Mouse (Mus musculus): Measurements from ENCODE around the gene Tmem37. TPM values are rescaled to one million over a fixed set of nuclear protein-coding genes. Genes with fewer than 3 reads are reported as not detected.

Gene Tmem37
- polyA plus RNA-seq, 1 experiment from 2014 or later, result 83.5 TPM

DNA sequence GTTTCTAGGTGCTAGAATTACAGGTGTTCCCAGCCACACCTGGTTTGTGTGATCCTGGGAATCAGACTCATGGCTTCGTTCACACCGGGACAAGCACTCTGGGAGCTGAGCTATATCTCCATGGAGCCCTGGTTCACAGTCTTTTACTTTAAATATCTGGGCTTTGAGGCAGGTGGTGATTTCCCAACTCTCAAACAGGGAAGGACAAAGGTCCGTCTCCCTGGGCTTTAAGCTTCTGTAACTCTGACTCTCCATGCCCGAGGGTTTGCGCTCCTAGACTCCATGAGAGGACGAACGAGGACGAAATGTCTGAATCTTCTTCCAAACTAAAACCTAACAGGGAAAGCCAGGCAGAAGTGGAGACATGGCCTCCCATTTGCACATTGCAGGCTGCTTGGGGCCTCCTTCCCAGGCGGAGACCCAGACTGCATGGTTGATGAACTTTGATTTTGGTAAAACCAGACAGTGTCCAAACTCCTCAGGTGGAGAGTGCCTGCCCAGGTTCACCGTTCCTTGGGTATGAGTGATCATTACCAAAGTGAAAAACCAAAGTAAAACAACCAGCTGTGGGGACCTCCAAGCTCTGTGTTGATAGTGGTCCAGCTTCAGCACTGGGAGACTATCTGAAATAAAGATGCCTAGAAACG lies 9.7 kb downstream of the Tmem37 start:
- H3K27ac ChIP-seq (ENCODE audit: low read length), result no peak overlapping the region
- no peaks in the 10 kb centered on the region for H3K9me3 ChIP-seq (ENCODE audit: low read length)
- no peak overlapping the region for H3K4me2 ChIP-seq (replicated peaks; ENCODE audit: low read depth, low read length)
- H3K36me3 ChIP-seq (ENCODE audit: insufficient read depth, low read length), result peaks cover 5% of the 10 kb centered on the region; the same call in 1 of the 2 replicates
- peaks cover 3% of the 10 kb centered on the region; the same call in 1 of the 2 replicates for H3K4me1 ChIP-seq (ENCODE audit: insufficient read depth, low read length)
- WGBS, result 88% methylated on average over 11 of the region's 11 CpGs
- no peak for ATAC-seq (ENCODE audit: low FRiP score, low TSS enrichment)
- H3K4me3 ChIP-seq (ENCODE audit: low read length), result no peak overlapping the region
- H3K27me3 ChIP-seq (ENCODE audit: insufficient read depth, low read length), result no peaks in the 10 kb centered on the region
- H3K9ac ChIP-seq (replicated peaks; ENCODE audit: low read length), result no peak overlapping the region

DNA sequence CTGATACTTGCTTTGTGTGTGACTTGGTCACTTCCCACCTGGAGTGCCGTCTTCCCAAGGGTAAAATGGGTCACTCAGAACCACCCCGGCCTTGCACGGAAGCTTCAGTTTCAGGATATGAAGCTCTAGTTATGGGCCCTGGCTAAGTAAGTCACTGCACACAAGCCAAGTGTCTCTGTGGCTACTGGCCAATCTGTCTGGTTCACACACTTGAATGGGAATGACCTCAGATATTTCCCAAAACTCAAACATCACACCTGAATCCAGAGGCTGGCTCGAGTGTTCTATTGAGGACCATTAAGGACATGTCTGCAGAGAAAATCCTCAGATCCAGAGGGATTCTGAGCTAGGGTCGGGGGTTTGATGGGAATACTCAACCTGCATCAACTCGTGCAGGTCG lies 11.6 kb downstream of the Tmem37 start:
- Histone ChIP-seq H3K4me3 (ENCODE audit: low read length) (no peak overlapping the region), H3K27me3 (ENCODE audit: insufficient read depth, low read length) (no peaks in the 10 kb centered on the region), H3K27ac (ENCODE audit: low read length) (no peak overlapping the region), H3K4me2 (replicated peaks; ENCODE audit: low read depth, low read length) (no peak overlapping the region), H3K4me1 (ENCODE audit: insufficient read depth, low read length) (peaks cover 9% of the 10 kb centered on the region), H3K9me3 (ENCODE audit: low read length) (no peaks in the 10 kb centered on the region), H3K9ac (replicated peaks; ENCODE audit: low read length) (no peak overlapping the region), H3K36me3 (ENCODE audit: insufficient read depth, low read length) (no peaks in the 10 kb centered on the region)
- ATAC-seq (ENCODE audit: low FRiP score, low TSS enrichment), result no peak
- 90% methylated on average over 7 of the region's 7 CpGs for WGBS

DNA sequence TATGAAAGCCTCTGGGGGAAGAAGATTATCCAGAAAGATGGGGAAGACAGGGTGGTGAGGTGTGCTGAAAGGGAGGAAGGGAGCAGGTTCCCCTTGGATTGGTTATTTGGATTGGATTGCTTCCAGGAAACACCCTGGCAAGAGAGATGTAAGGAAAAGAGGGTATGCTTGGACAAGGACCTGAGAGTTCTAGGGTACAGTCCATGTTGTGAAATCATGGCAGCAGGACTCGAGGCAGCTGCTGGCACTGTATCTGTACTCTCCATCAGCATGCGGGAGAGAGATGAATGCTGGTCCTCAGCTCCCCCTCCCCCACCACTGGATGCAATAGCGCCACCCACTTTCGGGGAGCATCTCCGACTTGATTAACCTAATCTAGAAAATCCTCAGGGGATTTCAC lies 13.2 kb downstream of the Tmem37 start:
- WGBS, result 69% methylated on average over 5 of the region's 5 CpGs
- no peak for ATAC-seq (ENCODE audit: low FRiP score, low TSS enrichment)

DNA sequence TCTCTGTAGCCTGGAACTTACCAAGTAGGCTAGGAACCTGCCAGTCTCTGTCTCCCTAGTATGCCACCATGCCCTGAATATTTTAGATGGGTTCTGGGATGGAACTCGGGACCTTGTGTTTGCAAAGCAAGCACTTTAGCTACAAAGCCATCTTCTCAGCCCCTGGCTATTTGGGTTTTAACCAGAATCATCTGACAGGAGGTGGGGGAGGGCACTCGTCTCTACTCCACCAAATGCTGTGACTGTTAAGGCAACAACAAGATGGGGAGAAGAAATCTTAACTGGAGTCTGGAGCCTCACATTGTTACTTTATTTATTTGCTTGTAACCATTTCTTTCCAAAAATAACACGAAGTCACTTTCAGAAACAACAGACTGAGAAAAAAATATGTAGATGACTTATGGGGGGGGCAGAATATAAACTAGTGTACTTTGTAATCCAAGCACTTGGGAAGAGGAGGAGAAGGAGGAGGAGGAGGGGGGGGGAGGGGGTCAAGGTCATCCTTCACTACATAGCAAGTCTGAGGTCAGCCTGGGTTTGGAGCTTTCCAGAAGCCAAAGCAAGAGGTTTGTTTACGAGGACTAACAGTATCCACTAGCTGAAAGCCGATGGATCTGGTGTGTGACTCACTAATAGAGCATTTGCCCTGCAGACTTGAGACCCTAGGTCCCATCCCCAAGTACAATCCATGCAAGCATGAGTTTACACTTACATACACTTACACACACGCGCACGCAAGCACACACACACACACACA lies 16.0 kb downstream of the Tmem37 start:
- Histone ChIP-seq H3K4me3 (ENCODE audit: low read length) (no peak overlapping the region), H3K27me3 (ENCODE audit: insufficient read depth, low read length) (no peaks in the 10 kb centered on the region), H3K4me2 (replicated peaks; ENCODE audit: low read depth, low read length) (no peak overlapping the region), H3K27ac (ENCODE audit: low read length) (peak overlapping the region; percentile 51), H3K9me3 (ENCODE audit: low read length) (no peaks in the 10 kb centered on the region), H3K9ac (replicated peaks; ENCODE audit: low read length) (no peak overlapping the region), H3K36me3 (ENCODE audit: insufficient read depth, low read length) (no peaks in the 10 kb centered on the region), H3K4me1 (ENCODE audit: insufficient read depth, low read length) (peaks cover 16% of the 10 kb centered on the region)
- 53% methylated on average over 8 of the region's 8 CpGs for WGBS
- peak; percentile 40 for ATAC-seq (ENCODE audit: low FRiP score, low TSS enrichment)

More for the DNA sequence above, 13.2 kb downstream of the Tmem37 start:
- Histone ChIP-seq H3K4me3 (ENCODE audit: low read length) (no peak overlapping the region), H3K27ac (ENCODE audit: low read length) (no peak overlapping the region), H3K4me1 (ENCODE audit: insufficient read depth, low read length) (peaks cover 17% of the 10 kb centered on the region), H3K4me2 (replicated peaks; ENCODE audit: low read depth, low read length) (no peak overlapping the region), H3K9ac (replicated peaks; ENCODE audit: low read length) (no peak overlapping the region), H3K36me3 (ENCODE audit: insufficient read depth, low read length) (no peaks in the 10 kb centered on the region), H3K9me3 (ENCODE audit: low read length) (no peaks in the 10 kb centered on the region), H3K27me3 (ENCODE audit: insufficient read depth, low read length) (no peaks in the 10 kb centered on the region)

DNA sequence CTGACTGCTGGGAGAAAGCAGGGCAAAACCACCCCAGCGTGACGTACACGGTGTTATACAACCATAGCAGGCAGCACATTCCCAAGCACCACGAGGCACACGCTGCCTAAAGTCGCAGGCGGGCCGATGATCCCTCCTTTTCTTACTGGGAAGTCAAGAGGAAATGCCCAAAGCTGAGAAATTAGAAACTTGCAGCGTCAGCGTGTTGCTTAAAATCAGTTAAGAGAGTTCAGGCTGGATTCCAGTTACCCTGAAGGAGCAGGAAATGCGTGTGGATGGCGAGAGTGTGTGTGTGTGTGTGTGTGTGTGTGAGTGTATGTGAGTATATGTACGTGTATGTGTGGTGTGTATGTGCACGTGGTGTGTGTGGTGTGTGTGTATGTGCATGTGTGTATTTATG lies 16.8 kb downstream of the Tmem37 start:
- H3K27me3 ChIP-seq (ENCODE audit: insufficient read depth, low read length), result no peaks in the 10 kb centered on the region
- no peak overlapping the region for H3K4me2 ChIP-seq (replicated peaks; ENCODE audit: low read depth, low read length)
- H3K9ac ChIP-seq (replicated peaks; ENCODE audit: low read length), result no peak overlapping the region
- no peak overlapping the region for H3K4me3 ChIP-seq (ENCODE audit: low read length)
- H3K4me1 ChIP-seq (ENCODE audit: insufficient read depth, low read length), result peaks cover 16% of the 10 kb centered on the region
- no peaks in the 10 kb centered on the region for H3K36me3 ChIP-seq (ENCODE audit: insufficient read depth, low read length)
- H3K27ac ChIP-seq (ENCODE audit: low read length), result peak overlapping the region; percentile 51
- ATAC-seq (ENCODE audit: low FRiP score, low TSS enrichment), result peak; percentile 68
- H3K9me3 ChIP-seq (ENCODE audit: low read length), result no peaks in the 10 kb centered on the region
- WGBS, result 25% methylated on average over 14 of the region's 14 CpGs

DNA sequence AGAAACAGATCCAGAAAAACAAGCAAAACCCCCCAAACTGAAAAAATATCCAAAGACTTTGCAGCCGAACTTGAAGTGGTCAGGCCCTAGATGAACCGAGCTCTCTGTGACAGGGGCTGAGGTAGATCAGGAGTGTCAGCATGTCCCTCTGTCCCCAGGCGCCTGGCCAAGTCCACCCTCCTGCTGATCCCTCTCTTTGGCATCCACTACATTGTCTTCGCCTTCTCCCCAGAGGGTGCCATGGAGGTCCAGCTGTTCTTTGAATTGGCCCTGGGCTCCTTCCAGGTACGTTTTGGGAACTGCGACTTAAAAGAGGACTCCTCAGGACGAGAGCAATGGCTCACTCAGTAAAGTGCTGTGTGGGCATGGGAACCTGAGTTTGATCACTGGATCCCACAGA lies 17.6 kb downstream of the Tmem37 start:
- H3K4me2 ChIP-seq (replicated peaks; ENCODE audit: low read depth, low read length), result no peak overlapping the region
- no peak for ATAC-seq (ENCODE audit: low FRiP score, low TSS enrichment)
- 80% methylated on average over 7 of the region's 7 CpGs for WGBS
- H3K36me3 ChIP-seq (ENCODE audit: insufficient read depth, low read length), result no peaks in the 10 kb centered on the region
- no peak overlapping the region for H3K27ac ChIP-seq (ENCODE audit: low read length)
- no peaks in the 10 kb centered on the region for H3K9me3 ChIP-seq (ENCODE audit: low read length)
- peaks cover 16% of the 10 kb centered on the region for H3K4me1 ChIP-seq (ENCODE audit: insufficient read depth, low read length)
- no peaks in the 10 kb centered on the region for H3K27me3 ChIP-seq (ENCODE audit: insufficient read depth, low read length)
- no peak overlapping the region for H3K9ac ChIP-seq (replicated peaks; ENCODE audit: low read length)
- H3K4me3 ChIP-seq (ENCODE audit: low read length), result no peak overlapping the region

DNA sequence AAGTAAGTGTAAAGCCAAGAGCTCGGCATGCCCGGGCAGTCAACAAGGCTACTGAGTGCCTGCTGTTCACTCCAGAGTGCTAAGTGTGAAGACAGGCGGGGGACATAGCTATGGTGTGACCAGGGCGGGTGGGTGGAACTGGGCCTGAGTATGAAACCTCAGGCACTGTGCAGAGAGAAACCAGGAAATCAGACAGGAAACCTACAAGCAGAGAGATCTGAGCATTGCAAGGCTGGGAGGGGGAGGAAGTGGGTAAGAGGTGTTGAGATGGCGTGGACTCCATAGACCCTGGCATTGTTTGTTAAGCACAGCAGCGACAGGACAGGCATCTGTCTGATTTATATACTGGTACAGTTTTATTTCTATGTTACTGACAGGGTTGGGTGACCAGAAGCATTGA lies 18.4 kb downstream of the Tmem37 start:
- H3K4me2 ChIP-seq (replicated peaks; ENCODE audit: low read depth, low read length), result no peak overlapping the region
- no peaks in the 10 kb centered on the region for H3K36me3 ChIP-seq (ENCODE audit: insufficient read depth, low read length)
- 63% methylated on average over 6 of the region's 6 CpGs for WGBS
- no peak overlapping the region for H3K4me3 ChIP-seq (ENCODE audit: low read length)
- no peak overlapping the region for H3K27ac ChIP-seq (ENCODE audit: low read length)
- H3K9ac ChIP-seq (replicated peaks; ENCODE audit: low read length), result no peak overlapping the region
- peak; percentile 49; the same call in 1 of the 2 replicates for ATAC-seq (ENCODE audit: low FRiP score, low TSS enrichment)
- no peaks in the 10 kb centered on the region for H3K27me3 ChIP-seq (ENCODE audit: insufficient read depth, low read length)
- peaks cover 16% of the 10 kb centered on the region for H3K4me1 ChIP-seq (ENCODE audit: insufficient read depth, low read length)
- H3K9me3 ChIP-seq (ENCODE audit: low read length), result no peaks in the 10 kb centered on the region

DNA sequence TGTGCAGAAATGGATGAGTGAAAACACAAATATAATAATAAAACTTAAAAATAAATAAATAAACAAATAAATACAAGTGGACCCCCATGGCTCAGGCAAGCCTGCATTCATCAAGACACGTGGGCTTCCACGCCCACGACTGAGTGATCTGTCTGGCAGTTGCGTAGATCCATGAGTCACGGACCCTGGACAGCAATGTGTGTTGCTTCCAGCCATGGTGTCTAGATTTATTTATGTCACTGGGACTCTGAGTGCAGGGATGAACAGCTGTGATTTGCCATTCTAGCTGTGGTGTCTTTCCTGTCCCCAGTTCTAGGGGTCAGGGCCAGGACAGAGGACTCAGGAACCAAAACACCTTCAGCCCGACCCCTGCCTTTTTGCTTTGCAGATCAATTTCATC lies 18.9 kb downstream of the Tmem37 start:
- Histone ChIP-seq H3K4me2 (replicated peaks; ENCODE audit: low read depth, low read length) (no peak overlapping the region), H3K9ac (replicated peaks; ENCODE audit: low read length) (no peak overlapping the region), H3K27me3 (ENCODE audit: insufficient read depth, low read length) (no peaks in the 10 kb centered on the region), H3K4me1 (ENCODE audit: insufficient read depth, low read length) (peaks cover 16% of the 10 kb centered on the region), H3K9me3 (ENCODE audit: low read length) (no peaks in the 10 kb centered on the region), H3K36me3 (ENCODE audit: insufficient read depth, low read length) (no peaks in the 10 kb centered on the region), H3K27ac (ENCODE audit: low read length) (no peak overlapping the region), H3K4me3 (ENCODE audit: low read length) (no peak overlapping the region)
- WGBS, result 41% methylated on average over 6 of the region's 6 CpGs
- ATAC-seq (ENCODE audit: low FRiP score, low TSS enrichment), result 0 out of 2 replicates have a peak, but pooled peaks have one; percentile 24

DNA sequence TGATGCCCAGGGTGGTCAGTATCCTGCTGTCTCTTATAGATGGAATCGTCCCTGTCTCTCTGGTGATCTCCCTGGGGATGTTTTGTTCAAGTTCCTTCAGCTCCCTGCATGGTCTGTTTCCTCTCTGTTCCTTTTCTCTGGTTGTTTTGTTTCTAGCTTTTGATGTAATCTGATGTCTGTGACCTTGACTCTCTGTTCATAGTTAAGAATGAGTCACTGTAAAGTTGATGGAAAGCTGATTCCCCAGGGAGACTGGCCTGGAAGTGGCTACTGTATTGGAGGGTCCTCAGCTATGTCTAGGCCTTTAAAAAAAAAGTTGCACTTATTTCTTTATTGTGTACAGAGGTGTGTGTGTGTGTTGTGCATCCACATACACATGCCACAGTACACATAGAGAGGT lies 22.8 kb downstream of the Tmem37 start:
- WGBS, result 52% methylated on average over 1 of the region's 1 CpGs
- no peak overlapping the region for H3K4me3 ChIP-seq (ENCODE audit: low read length)
- H3K27me3 ChIP-seq (ENCODE audit: insufficient read depth, low read length), result no peaks in the 10 kb centered on the region

DNA sequence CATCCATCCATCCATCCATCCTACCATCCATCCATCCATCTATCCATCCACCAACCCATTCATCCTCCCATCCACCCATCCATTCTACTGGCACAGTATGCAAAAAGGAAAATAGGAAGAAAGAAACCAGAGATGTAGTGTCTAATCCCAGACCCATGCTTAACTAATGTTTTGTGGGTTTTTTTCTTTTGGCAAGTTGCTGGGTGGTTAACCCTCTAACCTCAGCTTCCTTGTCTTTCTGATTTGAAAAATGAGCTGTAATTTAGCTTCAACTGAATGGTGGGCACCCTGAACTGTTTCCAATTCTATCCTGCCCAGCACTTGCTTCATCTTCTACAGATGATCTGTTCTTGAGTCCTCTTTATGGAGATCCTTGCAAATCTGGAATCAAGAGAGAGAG lies 26.5 kb downstream of the Tmem37 start:
- Histone ChIP-seq H3K27me3 (ENCODE audit: insufficient read depth, low read length) (no peaks in the 10 kb centered on the region), H3K9me3 (ENCODE audit: low read length) (no peaks in the 10 kb centered on the region), H3K4me1 (ENCODE audit: insufficient read depth, low read length) (peaks cover 2% of the 10 kb centered on the region; the same call in 1 of the 2 replicates), H3K4me2 (replicated peaks; ENCODE audit: low read depth, low read length) (no peak overlapping the region), H3K36me3 (ENCODE audit: insufficient read depth, low read length) (no peaks in the 10 kb centered on the region), H3K4me3 (ENCODE audit: low read length) (no peak overlapping the region), H3K27ac (ENCODE audit: low read length) (no peak overlapping the region), H3K9ac (replicated peaks; ENCODE audit: low read length) (no peak overlapping the region)
- ATAC-seq (ENCODE audit: low FRiP score, low TSS enrichment), result no peak

More for the DNA sequence above, 22.8 kb downstream of the Tmem37 start:
- Histone ChIP-seq H3K4me1 (ENCODE audit: insufficient read depth, low read length) (no peaks in the 10 kb centered on the region), H3K9me3 (ENCODE audit: low read length) (no peaks in the 10 kb centered on the region), H3K4me2 (replicated peaks; ENCODE audit: low read depth, low read length) (no peak overlapping the region), H3K9ac (replicated peaks; ENCODE audit: low read length) (no peak overlapping the region), H3K36me3 (ENCODE audit: insufficient read depth, low read length) (no peaks in the 10 kb centered on the region), H3K27ac (ENCODE audit: low read length) (no peak overlapping the region)
- no peak for ATAC-seq (ENCODE audit: low FRiP score, low TSS enrichment)

Measured in kidney, embryonic 16.5 days (tissue).